Mouse (Mus musculus) heart, adult 2 months (tissue): ENCODE measurements around the gene Plagl1. TPM values are rescaled to one million over a fixed set of nuclear protein-coding genes. Genes with fewer than 3 reads are reported as not detected.

Source experiments
- DNase-seq, 2 experiments: peaks; one replicate each; pipeline ENCODE4 v3.0.0; 2021
- H3K27ac ChIP-seq: fragments of 200-600 bp; 2 replicates; pipeline ENCODE4 v1.8.1; 2022
- H3K27me3 ChIP-seq: fragments of 200-500 bp; 2 replicates; pipeline ENCODE4 v1.6.1; 2012; ENCODE audit warnings: mild to moderate bottlenecking, low read length, inconsistent platforms, mixed read lengths; ENCODE audit not compliant: control insufficient read depth, insufficient read depth
- H3K36me3 ChIP-seq: fragments of 200-500 bp; 2 replicates; pipeline ENCODE4 v1.6.1; 2012; ENCODE audit warnings: low read length, inconsistent platforms; ENCODE audit not compliant: control insufficient read depth, insufficient read depth
- H3K4me1 ChIP-seq: fragments of 200-500 bp; 2 replicates; pipeline ENCODE4 v1.6.1; 2011; ENCODE audit warnings: low read length; ENCODE audit not compliant: control insufficient read depth, insufficient read depth
- H3K4me3 ChIP-seq: fragments of 200-600 bp; 2 replicates; pipeline ENCODE4 v1.8.1; 2022
- H3K79me2 ChIP-seq: fragments of 200-500 bp; replicated peaks from 2 replicates; pipeline ENCODE4 v1.6.1; 2012; ENCODE audit warnings: mild to moderate bottlenecking, inconsistent platforms, low read length, moderate library complexity, mixed read lengths; ENCODE audit not compliant: control insufficient read depth, insufficient read depth
- H3K9ac ChIP-seq: fragments of 200-500 bp; 2 replicates; pipeline ENCODE4 v1.6.1; 2012; ENCODE audit warnings: low read depth, mild to moderate bottlenecking, control low read depth, inconsistent platforms, low read length, mixed read lengths
- CTCF ChIP-seq: fragments of 200-600 bp; IDR thresholded peaks from 2 replicates; pipeline ENCODE4 v1.8.1; 2022; ENCODE audit warnings: antibody characterized with exemption, mild to moderate bottlenecking, moderate library complexity
- EP300 ChIP-seq: fragments of 200-500 bp; IDR thresholded peaks from 2 replicates; pipeline ENCODE4 v1.6.1; 2011; ENCODE audit warnings: low read depth, low read length, control low read depth; ENCODE audit not compliant: insufficient read depth
- POLR2A ChIP-seq: fragments of 200-500 bp; IDR thresholded peaks from 2 replicates; pipeline ENCODE4 v1.6.1; 2011; ENCODE audit warnings: mild to moderate bottlenecking, low read depth, low read length, control low read depth; ENCODE audit not compliant: insufficient read depth
- WGBS: fragments of 180-500 bp; shearing (Covaris S2); methylation state at CpG from one replicate; pipeline ENCODE4 v1.1.7; 2018; 5-methylcytosine and 5-hydroxymethylcytosine counted together
- intact Hi-C: fragments of 180-260 bp; cut with DNase I; formaldehyde crosslinking; loops from one replicate; pipeline ENCODE4 v1.15.1; 2025
- polyA plus RNA-seq: library from polyadenylated mRNA; depleted of rRNA; stranded (reverse); fragments of >200 nt; gene quantifications from 2 replicates; pipeline ENCODE4 v1.2.3, GENCODE M21; 2012
- total RNA-seq, 2 experiments: library from RNA; stranded (reverse); gene quantifications; 2 replicates each; pipeline ENCODE4 v1.2.3; 2021

Gene Plagl1
- total and polyA plus RNA-seq, 3 experiments, result 7.8 to 11.3 (median 8.6) TPM

- no peak for DNase-seq
- TF ChIP-seq EP300, result no peak
- no peak for TF ChIP-seq POLR2A
- no peak for TF ChIP-seq CTCF
- Histone ChIP-seq H3K4me1 (no peaks in the 10 kb centered on the region), H3K36me3 (no peaks in the 10 kb centered on the region), H3K79me2 (no peaks in the 10 kb centered on the region), H3K4me3 (no peak overlapping the region), H3K9ac (no peak overlapping the region), H3K27ac (no peak overlapping the region), H3K27me3 (no peaks in the 10 kb centered on the region)
- WGBS, result 85% methylated on average over 4 of the region's 4 CpGs
- intact Hi-C loops, result no loop called here
These were observed 73.5 kb downstream of the Plagl1 start for GRCm38 (mm10) chr10:13133850-13134249.

GRCm38 (mm10) chr10:13135276-13135675 lies 75.0 kb downstream of the Plagl1 start:
- Histone ChIP-seq H3K27me3 (no peaks in the 10 kb centered on the region), H3K4me1 (no peaks in the 10 kb centered on the region), H3K79me2 (no peaks in the 10 kb centered on the region), H3K9ac (no peak overlapping the region), H3K27ac (no peak overlapping the region), H3K36me3 (no peaks in the 10 kb centered on the region), H3K4me3 (no peak overlapping the region)
- intact Hi-C loops, result no loop called here
- no peak for TF ChIP-seq CTCF
- TF ChIP-seq POLR2A, result no peak
- TF ChIP-seq EP300, result no peak
- 96% methylated on average over 7 of the region's 7 CpGs for WGBS
- no peak for DNase-seq

- Histone ChIP-seq H3K36me3 (no peaks in the 10 kb centered on the region), H3K27me3 (no peaks in the 10 kb centered on the region), H3K9ac (no peak overlapping the region), H3K79me2 (no peaks in the 10 kb centered on the region), H3K4me3 (no peak overlapping the region), H3K4me1 (no peaks in the 10 kb centered on the region), H3K27ac (no peak overlapping the region)
- DNase-seq, result no peak
- 88% methylated on average over 7 of the region's 7 CpGs for WGBS
- no peak for TF ChIP-seq CTCF
- TF ChIP-seq POLR2A, result no peak
- TF ChIP-seq EP300, result no peak
- intact Hi-C loops, result no loop called here
These were observed 75.4 kb downstream of the Plagl1 start for GRCm38 (mm10) chr10:13135751-13136150.

GRCm38 (mm10) chr10:13137906-13138305 lies 77.6 kb downstream of the Plagl1 start:
- intact Hi-C loops, result no loop called here
- Histone ChIP-seq H3K4me1 (no peaks in the 10 kb centered on the region), H3K79me2 (no peaks in the 10 kb centered on the region), H3K36me3 (no peaks in the 10 kb centered on the region), H3K27ac (no peak overlapping the region), H3K9ac (no peak overlapping the region), H3K27me3 (no peaks in the 10 kb centered on the region), H3K4me3 (no peak overlapping the region)
- TF ChIP-seq EP300, result no peak
- no peak for TF ChIP-seq POLR2A
- TF ChIP-seq CTCF, result no peak
- WGBS, result 96% methylated on average over 6 of the region's 6 CpGs
- DNase-seq, result no peak

GRCm38 (mm10) chr10:13140434-13140833 lies 80.1 kb downstream of the Plagl1 start:
- WGBS, result 52% methylated on average over 2 of the region's 2 CpGs
- Histone ChIP-seq H3K9ac (no peak overlapping the region), H3K79me2 (no peaks in the 10 kb centered on the region), H3K36me3 (no peaks in the 10 kb centered on the region), H3K4me1 (no peaks in the 10 kb centered on the region), H3K4me3 (no peak overlapping the region), H3K27ac (no peak overlapping the region), H3K27me3 (no peaks in the 10 kb centered on the region)
- no peak for DNase-seq
- intact Hi-C loops, result no loop called here
- TF ChIP-seq CTCF (no peak), POLR2A (no peak), EP300 (no peak)

- Histone ChIP-seq H3K27me3 (no peaks in the 10 kb centered on the region), H3K4me1 (no peaks in the 10 kb centered on the region), H3K36me3 (no peaks in the 10 kb centered on the region), H3K4me3 (no peak overlapping the region), H3K9ac (no peak overlapping the region), H3K27ac (no peak overlapping the region), H3K79me2 (no peaks in the 10 kb centered on the region)
- intact Hi-C loops, result no loop called here
- no peak for DNase-seq
- TF ChIP-seq CTCF (no peak), EP300 (no peak), POLR2A (no peak)
- 87% methylated on average over 3 of the region's 3 CpGs for WGBS
These were observed 90.1 kb downstream of the Plagl1 start for GRCm38 (mm10) chr10:13150435-13150834.

- Histone ChIP-seq H3K36me3 (no peaks in the 10 kb centered on the region), H3K9ac (no peak overlapping the region), H3K4me1 (no peaks in the 10 kb centered on the region), H3K79me2 (no peaks in the 10 kb centered on the region), H3K27me3 (no peaks in the 10 kb centered on the region), H3K27ac (no peak overlapping the region), H3K4me3 (no peak overlapping the region)
- 67% methylated on average over 5 of the region's 5 CpGs for WGBS
- TF ChIP-seq CTCF (no peak), EP300 (no peak), POLR2A (no peak)
- DNase-seq, result peak in 1 of 2 experiments; percentile 9
- intact Hi-C loops, result no loop called here
These were observed 91.0 kb downstream of the Plagl1 start for GRCm38 (mm10) chr10:13151353-13151752.
